Mouse (Mus musculus) liver, postnatal 0 days (tissue): ENCODE measurements around the gene Rims4.

Experiments used
- CTCF ChIP-seq: sonication (generic); IDR thresholded peaks from 2 replicates; pipeline ENCODE4 v1.5.1; 2016; ENCODE audit warnings: antibody characterized with exemption, low read depth
- EP300 ChIP-seq: IDR thresholded peaks from 2 replicates; pipeline ENCODE4 v1.6.1; 2016; ENCODE audit warnings: antibody characterized with exemption, low read depth, mild to moderate bottlenecking

GRCm38 (mm10) chr2:163903461-163903860, 15.0 kb downstream of the Rims4 start:
- no peak for TF ChIP-seq CTCF
- no peak for TF ChIP-seq EP300
